Mouse (Mus musculus) ovary, postnatal 10 days (tissue): ENCODE data around the gene Nphp4.

Experiments used
- DNase-seq: peaks from one replicate; pipeline ENCODE4 v3.0.0; 2022; ENCODE audit warnings: low spot score

Gene Nphp4

GRCm38 (mm10) chr4:152568006-152568405, 91.5 kb downstream of the Nphp4 start:
- no peak for DNase-seq

GRCm38 (mm10) chr4:152568662-152569395, 92.3 kb downstream of the Nphp4 start:
- DNase-seq = no peak

- DNase-seq = no peak
Measured at GRCm38 (mm10) chr4:152574266-152574665, 97.8 kb downstream of the Nphp4 start.

DNA sequence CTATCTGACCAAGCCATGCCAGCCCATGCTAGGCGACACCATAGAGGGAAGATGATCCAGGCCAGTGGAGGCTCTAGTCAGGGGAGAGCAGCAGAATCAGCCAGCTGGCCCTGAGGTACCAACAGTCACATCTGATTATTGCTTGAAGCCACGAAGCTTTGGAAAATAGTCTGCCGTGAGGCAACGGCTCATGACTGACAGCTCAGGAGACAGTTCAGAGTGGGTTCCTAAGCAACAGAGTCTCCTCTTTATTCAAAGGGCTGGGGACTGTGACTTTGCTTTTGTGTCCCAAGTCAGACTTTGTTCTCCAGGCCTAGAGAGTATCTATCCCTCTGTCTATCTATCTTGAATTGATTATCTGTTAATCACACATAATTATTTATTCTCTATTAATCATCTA, 100.3 kb downstream of the Nphp4 start:
- DNase-seq = no peak

DNA sequence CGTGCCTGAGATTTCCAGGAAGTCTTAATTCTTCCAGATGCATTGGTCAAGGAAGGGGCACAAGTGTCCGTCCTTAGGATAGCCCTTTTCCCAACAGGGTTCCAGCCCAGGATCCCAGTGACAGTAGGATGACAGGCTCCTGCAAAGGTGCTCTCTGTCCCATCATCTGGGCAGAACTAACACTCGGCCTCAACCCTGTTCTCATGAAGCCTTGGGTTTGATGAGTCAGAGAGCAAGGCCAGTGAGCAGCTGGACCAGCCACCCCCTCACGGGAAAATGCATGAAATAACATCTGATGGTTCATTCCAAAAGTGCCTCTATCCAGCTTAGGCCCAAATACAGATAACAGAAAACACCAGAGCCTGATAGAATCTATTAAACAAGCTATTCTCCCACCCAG, 103.5 kb downstream of the Nphp4 start:
- DNase-seq = no peak

DNA sequence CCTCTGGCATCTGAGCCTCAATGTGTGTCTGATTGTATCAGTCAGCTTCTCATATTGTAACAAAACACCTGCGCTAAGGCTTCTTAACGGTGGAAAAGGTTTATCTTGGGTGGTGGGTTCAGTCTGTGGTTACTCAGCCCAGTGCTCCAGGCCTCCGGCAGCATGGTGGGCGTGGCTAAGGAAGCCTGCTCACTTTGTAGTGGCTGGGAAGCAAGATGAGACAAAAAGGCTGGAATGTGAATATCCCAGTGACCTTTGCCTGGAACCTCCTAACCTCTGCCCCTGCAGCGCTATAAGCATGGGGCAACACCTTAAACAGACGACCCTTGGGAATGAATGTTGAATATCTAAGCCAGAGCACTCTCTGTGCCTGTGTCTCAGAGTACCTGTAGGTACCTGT, 105.7 kb downstream of the Nphp4 start:
- no peak for DNase-seq

DNA sequence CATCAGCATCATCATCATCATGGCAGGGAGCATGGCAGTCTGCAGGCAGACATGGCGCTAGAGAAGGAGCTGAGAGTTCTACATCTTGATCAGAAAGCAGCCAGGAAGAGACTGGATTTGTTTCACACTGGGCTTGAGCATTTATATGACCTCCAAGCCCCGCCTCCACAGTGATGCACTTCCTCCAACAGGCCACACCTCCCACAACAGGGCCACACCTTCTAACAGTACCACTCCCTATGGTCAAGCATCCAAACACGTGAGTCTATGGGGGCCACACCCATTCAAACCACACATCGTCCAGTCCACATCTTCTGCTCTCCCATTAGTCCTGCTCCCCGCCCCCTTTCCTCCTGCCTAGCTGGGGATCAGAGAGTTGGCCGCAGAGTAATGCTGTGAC, 107.1 kb downstream of the Nphp4 start:
- DNase-seq = no peak

- DNase-seq = no peak
Measured at GRCm38 (mm10) chr4:152585526-152585925, 109.0 kb downstream of the Nphp4 start.

DNA sequence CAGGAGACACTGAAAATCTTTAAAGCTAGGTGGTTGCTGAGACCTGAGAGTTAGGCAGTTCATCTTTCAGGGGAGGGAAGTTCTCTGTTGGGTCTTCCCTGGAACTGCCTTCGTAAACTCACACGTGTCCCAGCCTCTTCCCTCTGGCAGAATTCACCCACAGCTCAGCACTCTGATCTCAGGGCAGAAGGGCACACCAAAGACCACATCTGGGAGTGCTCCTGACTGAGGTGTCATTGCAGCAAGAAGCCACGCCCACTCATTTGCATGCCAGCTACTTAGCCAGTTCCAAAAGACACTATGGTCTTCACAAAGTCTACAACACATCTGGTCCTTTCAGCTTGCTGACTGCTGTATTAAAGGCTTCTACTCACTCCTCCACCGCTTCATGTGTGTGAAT, 109.7 kb downstream of the Nphp4 start:
- DNase-seq = no peak

- no peak for DNase-seq
Measured at GRCm38 (mm10) chr4:152604285-152604684, 127.8 kb downstream of the Nphp4 start.

GRCm38 (mm10) chr4:152609196-152609595, 132.7 kb downstream of the Nphp4 start:
- no peak for DNase-seq

DNA sequence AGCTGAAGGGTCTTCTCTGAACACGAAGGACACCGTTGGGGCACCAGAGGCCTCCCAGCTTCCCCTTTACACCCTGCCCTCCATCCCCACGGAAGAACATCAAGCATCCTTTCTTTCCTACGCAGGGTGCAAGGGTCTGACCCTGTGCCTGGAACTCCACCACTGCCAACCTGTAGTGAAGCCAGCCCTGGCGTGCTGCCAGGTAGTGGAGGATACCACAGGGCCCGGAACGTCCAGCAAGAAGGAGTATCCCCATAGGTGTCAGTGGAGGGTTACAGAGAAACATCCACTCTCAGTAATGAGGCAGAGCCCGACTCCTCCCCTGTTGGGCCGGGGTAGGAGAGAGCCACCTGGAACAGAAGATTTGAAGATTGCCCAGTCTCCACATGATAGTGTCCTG, 133.5 kb downstream of the Nphp4 start:
- DNase-seq = no peak
